Mouse (Mus musculus) gastrocnemius, adult 8-10 months (tissue): ENCODE measurements around the gene Olfr722. TPM values are rescaled to one million over a fixed set of nuclear protein-coding genes. Genes with fewer than 3 reads are reported as not detected.
"Not testable (repeated sequence)": the region's sequence is repeated elsewhere in the genome, so short reads cannot be mapped to it uniquely, and the experiment has no call there.

Experiments used
- DNase-seq, 2 experiments: peaks; one replicate each; pipeline ENCODE4 v3.0.0; 2022; ENCODE audit warnings: low spot score in 2 of 2
- total RNA-seq, 4 experiments: library from RNA; stranded (reverse); gene quantifications; 2 replicates each; pipeline ENCODE4 v1.2.4; 2022

Gene Olfr722
- total RNA-seq: not detected

DNA sequence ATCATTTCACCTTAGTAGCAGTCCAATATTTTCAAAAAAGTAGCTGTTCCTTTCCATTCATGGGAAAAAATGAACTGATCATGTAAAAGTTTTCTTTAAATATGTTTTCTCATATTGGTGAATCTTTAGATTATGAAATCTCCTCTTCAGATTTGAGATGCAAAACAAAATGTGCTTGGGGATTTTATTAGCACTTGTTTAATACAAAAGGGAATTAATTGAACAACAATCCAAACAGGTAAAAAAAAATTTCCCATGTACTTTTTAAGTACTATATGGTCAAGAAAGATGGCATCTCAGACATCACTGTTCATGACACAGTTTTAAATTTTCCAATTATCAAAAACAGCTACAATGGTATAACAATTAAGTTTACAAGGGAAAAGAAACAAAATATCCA is at the start of gene Olfr722:
Olfr722 (minus strand) TSS at position 101 of the 400 bp plus-strand sequence.
- no peak for DNase-seq

DNA sequence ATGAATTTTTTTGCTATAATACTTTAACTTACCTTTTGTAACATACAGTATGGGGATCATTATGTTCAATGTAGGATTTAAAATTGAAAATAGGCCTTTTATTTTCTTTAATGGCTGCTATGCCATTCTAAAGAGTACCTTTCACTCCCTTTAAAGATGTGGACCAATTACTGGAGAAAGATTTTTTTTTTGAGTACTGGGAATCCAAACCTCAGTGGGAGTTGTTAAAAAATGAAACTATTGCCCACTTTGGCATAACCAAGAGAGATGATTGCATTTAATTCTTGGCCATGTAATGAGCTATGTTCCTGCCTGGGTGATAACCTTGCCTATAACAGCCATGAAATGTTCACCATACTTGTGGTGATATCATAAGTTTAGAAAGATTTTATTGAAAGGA is 29.9 kb upstream of the Olfr722 start, which contains the start of gene Olfr723:
Olfr723 (minus strand) TSS at position 101 of the 400 bp plus-strand sequence.
- DNase-seq: not testable (repeated sequence)

DNA sequence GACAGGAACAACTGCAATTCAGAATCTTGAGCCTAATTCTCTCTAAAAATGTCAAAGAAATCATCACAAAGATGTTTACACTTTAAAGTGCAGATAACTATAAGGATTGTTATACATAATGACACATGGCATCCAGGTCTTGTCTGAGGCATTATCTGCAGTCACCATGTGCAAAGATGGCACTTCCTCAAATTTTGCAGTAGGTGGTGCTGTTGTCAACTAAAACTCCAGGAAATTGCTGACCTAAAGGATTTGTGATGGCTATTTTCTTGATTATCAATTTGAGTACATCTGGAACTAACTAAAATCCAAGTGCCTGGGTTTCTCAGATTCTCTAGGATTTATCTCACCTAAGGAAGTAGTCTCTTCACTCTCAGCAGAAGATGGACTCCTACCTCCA is 41.4 kb downstream of the Olfr722 start:
- no peak for DNase-seq

Other genes starting within 250 kb of the Olfr722 start
- under 1 TPM; 0.70 to 0.99 (median 0.75) TPM for gene Armh4, start 118.6 kb downstream of the Olfr722 start, total RNA-seq
- gene Olfr723, start 29.8 kb upstream of the Olfr722 start, total RNA-seq: not detected
- gene Olfr724, start 61.3 kb upstream of the Olfr722 start, total RNA-seq: not detected
- not detected for gene Olfr725, start 138.4 kb upstream of the Olfr722 start, total RNA-seq
- not detected for gene Olfr726, start 189.0 kb upstream of the Olfr722 start, total RNA-seq
- gene Olfr727, start 221.2 kb upstream of the Olfr722 start, total RNA-seq: not detected
- gene Olfr728, start 240.7 kb upstream of the Olfr722 start, total RNA-seq: not detected